ENCODE assay signal across 1 mouse cellular context in genomic region chr2:181277866-181278265, GRCm38 (mm10).
TF ChIP-seq lines count a peak whose summit lies in the region.

No protein-coding gene starts in this region.

TF ChIP-seq in C2C12, 6 proteins besides CTCF, POLR2A, EP300 and RAD21:
- TF ChIP-seq CEBPB (IDR thresholded peaks at IDR 0.05; ENCODE audit: low read depth) (no peak), FOSL1 (IDR thresholded peaks at IDR 0.05; ENCODE audit: insufficient read depth, low read length, poor library complexity, severe bottlenecking) (no peak), USF1 (IDR thresholded peaks at IDR 0.05; ENCODE audit: low read depth) (no peak), MYOD1 (IDR thresholded peaks at IDR 0.05; ENCODE audit: control insufficient read depth, insufficient read length, low read depth) (no peak), MYOG (IDR thresholded peaks at IDR 0.05; ENCODE audit: control insufficient read depth, extremely low read depth, insufficient read length) (no peak), MAX (IDR thresholded peaks at IDR 0.05) (no peak)
